Mouse (Mus musculus): ENCODE measurements around the gene Olfr1491. TPM values are rescaled to one million over a fixed set of nuclear protein-coding genes. Genes with fewer than 3 reads are reported as not detected.

The Olfr1491 gene
- polyA plus RNA-seq (2015; fragmentation: Nextera tagmentation; extraction: Ambion mirVana), result not detected in 2 replicates

GRCm38 (mm10) chr19:13696968-13697367, at the start of gene Olfr1491:
Olfr1491 (plus strand) TSS chr19:13697268.
- no peak within 1 kb of the TSS for H3K9ac ChIP-seq (ENCODE audit: low read depth, low read length)
- no peaks in the 10 kb centered on the region for H3K36me3 ChIP-seq (ENCODE audit: control insufficient read depth, insufficient read depth, low read length)
- H3K9me3 ChIP-seq (ENCODE audit: control insufficient read depth, low read length), result no peaks in the 10 kb centered on the region
- H3K4me3 ChIP-seq (ENCODE audit: low read length), result no peak within 1 kb of the TSS
- no peak within 1 kb of the TSS for H3K4me2 ChIP-seq (ENCODE audit: low read length)
- H3K27ac ChIP-seq (ENCODE audit: low read depth, low read length), result no peak within 1 kb of the TSS
- ATAC-seq, result no peak
- H3K4me1 ChIP-seq (ENCODE audit: control insufficient read depth, insufficient read depth, low read depth, low read length), result no peaks in the 10 kb centered on the region
- no peaks in the 10 kb centered on the region for H3K27me3 ChIP-seq (replicated peaks; ENCODE audit: control insufficient read depth, insufficient read depth, low read length)
- WGBS, result 77% methylated on average over 3 of the region's 3 CpGs

GRCm38 (mm10) chr19:13650791-13651190, 46.3 kb upstream of the Olfr1491 start, which contains the start of gene Olfr1490:
Olfr1490 (plus strand) TSS chr19:13651091.
- no peak for ATAC-seq
- Histone ChIP-seq H3K4me1 (ENCODE audit: control insufficient read depth, insufficient read depth, low read depth, low read length) (no peaks in the 10 kb centered on the region), H3K4me2 (ENCODE audit: low read length) (no peak within 1 kb of the TSS), H3K9ac (ENCODE audit: low read depth, low read length) (no peak within 1 kb of the TSS), H3K27ac (ENCODE audit: low read depth, low read length) (no peak within 1 kb of the TSS), H3K4me3 (ENCODE audit: low read length) (no peak within 1 kb of the TSS), H3K9me3 (ENCODE audit: control insufficient read depth, low read length) (0 out of 2 replicates have a peak, but pooled peaks cover 5% of the 10 kb centered on the region), H3K36me3 (ENCODE audit: control insufficient read depth, insufficient read depth, low read length) (no peaks in the 10 kb centered on the region), H3K27me3 (replicated peaks; ENCODE audit: control insufficient read depth, insufficient read depth, low read length) (no peaks in the 10 kb centered on the region)
- WGBS, result 75% methylated on average over 1 of the region's 1 CpGs

DNA sequence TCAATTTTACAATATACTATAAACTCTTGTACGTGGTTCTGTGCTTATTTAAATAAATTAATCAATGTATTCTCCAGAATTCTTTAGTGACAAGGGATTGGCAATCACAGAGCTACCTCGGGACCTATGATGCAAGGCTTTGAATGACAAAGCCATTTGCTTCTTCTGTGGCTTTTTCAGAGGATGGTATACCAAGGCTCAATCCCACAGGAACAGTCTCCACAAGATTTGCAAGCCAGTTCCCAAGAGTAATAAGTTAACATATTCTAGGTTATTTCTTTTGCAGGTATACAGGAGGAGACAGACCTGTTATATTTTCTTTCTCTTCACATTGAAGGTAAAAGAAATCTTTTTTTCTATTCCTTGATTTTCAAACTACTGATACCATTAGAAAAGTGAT, 25.9 kb downstream of the Olfr1491 start, which contains the start of gene Olfr1493-ps1:
Olfr1493-ps1 (plus strand) TSS at position 301 of the 400 bp plus-strand sequence.
- H3K4me1 ChIP-seq (ENCODE audit: control insufficient read depth, insufficient read depth, low read depth, low read length), result no peaks in the 10 kb centered on the region
- no peaks in the 10 kb centered on the region for H3K9me3 ChIP-seq (ENCODE audit: control insufficient read depth, low read length)
- H3K9ac ChIP-seq (ENCODE audit: low read depth, low read length), result no peak within 1 kb of the TSS
- no peak within 1 kb of the TSS for H3K4me2 ChIP-seq (ENCODE audit: low read length)
- ATAC-seq, result no peak
- no peak within 1 kb of the TSS for H3K27ac ChIP-seq (ENCODE audit: low read depth, low read length)
- no peak within 1 kb of the TSS for H3K4me3 ChIP-seq (ENCODE audit: low read length)
- no peaks in the 10 kb centered on the region for H3K27me3 ChIP-seq (replicated peaks; ENCODE audit: control insufficient read depth, insufficient read depth, low read length)
- no peaks in the 10 kb centered on the region for H3K36me3 ChIP-seq (ENCODE audit: control insufficient read depth, insufficient read depth, low read length)
- WGBS, result 56% methylated on average over 2 of the region's 2 CpGs

DNA sequence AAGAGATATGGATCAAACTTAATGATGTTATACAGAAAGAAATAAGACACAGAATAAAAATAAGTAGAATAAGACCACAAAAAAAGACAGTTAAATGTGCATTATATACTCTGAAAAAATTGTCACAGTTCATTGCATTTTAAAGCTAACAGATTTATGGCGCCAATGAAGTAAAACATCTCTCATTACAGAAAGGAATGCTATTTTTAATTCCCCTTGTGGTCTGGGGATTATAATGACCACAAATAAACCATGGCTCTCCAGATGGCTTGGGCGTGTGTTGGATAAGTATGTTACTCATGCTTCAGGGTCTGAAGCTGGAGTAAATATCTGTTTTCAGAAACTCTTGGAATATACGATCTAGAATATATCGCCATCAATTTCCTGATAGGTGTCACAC, 42.4 kb downstream of the Olfr1491 start, which contains the start of gene Olfr1494:
Olfr1494 (plus strand) TSS at position 301 of the 400 bp plus-strand sequence.
- no peak within 1 kb of the TSS for H3K4me2 ChIP-seq (ENCODE audit: low read length)
- H3K4me1 ChIP-seq (ENCODE audit: control insufficient read depth, insufficient read depth, low read depth, low read length), result no peaks in the 10 kb centered on the region
- WGBS, result 90% methylated on average over 4 of the region's 4 CpGs
- H3K36me3 ChIP-seq (ENCODE audit: control insufficient read depth, insufficient read depth, low read length), result no peaks in the 10 kb centered on the region
- H3K9ac ChIP-seq (ENCODE audit: low read depth, low read length), result no peak within 1 kb of the TSS
- H3K27ac ChIP-seq (ENCODE audit: low read depth, low read length), result no peak within 1 kb of the TSS
- no peak for ATAC-seq
- H3K4me3 ChIP-seq (ENCODE audit: low read length), result no peak within 1 kb of the TSS
- H3K27me3 ChIP-seq (replicated peaks; ENCODE audit: control insufficient read depth, insufficient read depth, low read length), result no peaks in the 10 kb centered on the region
- H3K9me3 ChIP-seq (ENCODE audit: control insufficient read depth, low read length), result no peaks in the 10 kb centered on the region

- Histone ChIP-seq H3K4me1 (ENCODE audit: control insufficient read depth, insufficient read depth, low read depth, low read length) (no peaks in the 10 kb centered on the region), H3K4me3 (ENCODE audit: low read length) (no peak overlapping the region), H3K9me3 (ENCODE audit: control insufficient read depth, low read length) (no peaks in the 10 kb centered on the region), H3K9ac (ENCODE audit: low read depth, low read length) (no peak overlapping the region), H3K4me2 (ENCODE audit: low read length) (no peak overlapping the region), H3K27me3 (replicated peaks; ENCODE audit: control insufficient read depth, insufficient read depth, low read length) (no peaks in the 10 kb centered on the region), H3K36me3 (ENCODE audit: control insufficient read depth, insufficient read depth, low read length) (no peaks in the 10 kb centered on the region), H3K27ac (ENCODE audit: low read depth, low read length) (no peak overlapping the region)
- ATAC-seq, result no peak
- 92% methylated on average over 1 of the region's 1 CpGs for WGBS
These were observed 52.3 kb downstream of the Olfr1491 start for GRCm38 (mm10) chr19:13749366-13749765.

Other genes starting within 250 kb of the Olfr1491 start
- not detected in 2 replicates for gene Olfr1472, start 241.2 kb upstream of the Olfr1491 start, polyA plus RNA-seq (2015; fragmentation: Nextera tagmentation; extraction: Ambion mirVana)
- gene Olfr1474, start 227.7 kb upstream of the Olfr1491 start, polyA plus RNA-seq (2015; fragmentation: Nextera tagmentation; extraction: Ambion mirVana), result not detected in 2 replicates
- not detected in 2 replicates for gene Olfr1475, start 217.1 kb upstream of the Olfr1491 start, polyA plus RNA-seq (2015; fragmentation: Nextera tagmentation; extraction: Ambion mirVana)
- not detected in 2 replicates for gene Olfr1477, start 196.7 kb upstream of the Olfr1491 start, polyA plus RNA-seq (2015; fragmentation: Nextera tagmentation; extraction: Ambion mirVana)
- gene Olfr1480, start 169.4 kb upstream of the Olfr1491 start, polyA plus RNA-seq (2015; fragmentation: Nextera tagmentation; extraction: Ambion mirVana), result not detected in 2 replicates
- gene Olfr1484, start 113.8 kb upstream of the Olfr1491 start, polyA plus RNA-seq (2015; fragmentation: Nextera tagmentation; extraction: Ambion mirVana), result not detected in 2 replicates
- gene Olfr1487, start 79.9 kb upstream of the Olfr1491 start, polyA plus RNA-seq (2015; fragmentation: Nextera tagmentation; extraction: Ambion mirVana), result not detected in 2 replicates
- not detected in 2 replicates for gene Olfr1489, start 65.6 kb upstream of the Olfr1491 start, polyA plus RNA-seq (2015; fragmentation: Nextera tagmentation; extraction: Ambion mirVana)
- gene Olfr1490, start 46.2 kb upstream of the Olfr1491 start, polyA plus RNA-seq (2015; fragmentation: Nextera tagmentation; extraction: Ambion mirVana), result not detected in 2 replicates
- not detected in 2 replicates for gene Olfr1493-ps1, start 26.0 kb downstream of the Olfr1491 start, polyA plus RNA-seq (2015; fragmentation: Nextera tagmentation; extraction: Ambion mirVana)
- gene Olfr1494, start 42.5 kb downstream of the Olfr1491 start, polyA plus RNA-seq (2015; fragmentation: Nextera tagmentation; extraction: Ambion mirVana), result not detected in 2 replicates
- gene Olfr1495, start 67.3 kb downstream of the Olfr1491 start, polyA plus RNA-seq (2015; fragmentation: Nextera tagmentation; extraction: Ambion mirVana), result not detected in 2 replicates
- gene Olfr1496, start 80.6 kb downstream of the Olfr1491 start, polyA plus RNA-seq (2015; fragmentation: Nextera tagmentation; extraction: Ambion mirVana), result not detected in 2 replicates
- not detected in 2 replicates for gene Olfr1497, start 100.9 kb downstream of the Olfr1491 start, polyA plus RNA-seq (2015; fragmentation: Nextera tagmentation; extraction: Ambion mirVana)
- gene Olfr1499, start 122.2 kb downstream of the Olfr1491 start, polyA plus RNA-seq (2015; fragmentation: Nextera tagmentation; extraction: Ambion mirVana), result not detected in 2 replicates
- gene Olfr1500, start 133.2 kb downstream of the Olfr1491 start, polyA plus RNA-seq (2015; fragmentation: Nextera tagmentation; extraction: Ambion mirVana), result not detected in 2 replicates
- not detected in 2 replicates for gene Olfr1501, start 153.4 kb downstream of the Olfr1491 start, polyA plus RNA-seq (2015; fragmentation: Nextera tagmentation; extraction: Ambion mirVana)
- not detected in 2 replicates for gene Olfr1502, start 164.5 kb downstream of the Olfr1491 start, polyA plus RNA-seq (2015; fragmentation: Nextera tagmentation; extraction: Ambion mirVana)
- gene Olfr1504, start 200.7 kb downstream of the Olfr1491 start, polyA plus RNA-seq (2015; fragmentation: Nextera tagmentation; extraction: Ambion mirVana), result not detected in 2 replicates
- not detected in 2 replicates for gene Olfr1505, start 216.3 kb downstream of the Olfr1491 start, polyA plus RNA-seq (2015; fragmentation: Nextera tagmentation; extraction: Ambion mirVana)